Mouse (Mus musculus) embryonic facial prominence, embryonic 13.5 days (tissue): Measurements from ENCODE around the gene Polm. TPM values are rescaled to one million over a fixed set of nuclear protein-coding genes. Genes with fewer than 3 reads are reported as not detected.
A peak's percentile ranks its signal among the peaks of the same experiment; 100 is the strongest.
"Not testable (repeated sequence)": the region's sequence is repeated elsewhere in the genome, so short reads cannot be mapped to it uniquely, and the experiment has no call there.

Experiments
- ATAC-seq: fragments of 200-750 bp; cut with Nextera tagmentation; 2 replicates; pipeline ENCODE4 v1.8.0; 2017; ENCODE audit warnings: low read depth; ENCODE audit not compliant: insufficient number of reproducible peaks, insufficient read depth, low FRiP score, low TSS enrichment
- H3K27ac ChIP-seq: fragments of 300-500 bp; sonication (generic); 2 replicates; pipeline ENCODE4 v1.5.1; 2015; ENCODE audit warnings: moderate library complexity, mild to moderate bottlenecking, inconsistent platforms
- H3K27me3 ChIP-seq: fragments of 300-500 bp; sonication (generic); 2 replicates; pipeline ENCODE4 v1.6.1; 2015; ENCODE audit warnings: mild to moderate bottlenecking, inconsistent platforms
- H3K36me3 ChIP-seq: fragments of 300-500 bp; sonication (generic); 2 replicates; pipeline ENCODE4 v1.6.1; 2015; ENCODE audit warnings: mild to moderate bottlenecking, inconsistent platforms
- H3K4me1 ChIP-seq: fragments of 300-500 bp; sonication (generic); 2 replicates; pipeline ENCODE4 v1.6.1; 2015; ENCODE audit warnings: inconsistent platforms
- H3K4me2 ChIP-seq: fragments of 300-500 bp; sonication (generic); 2 replicates; pipeline ENCODE4 v1.6.1; 2015; ENCODE audit warnings: moderate library complexity, mild to moderate bottlenecking, inconsistent platforms
- H3K4me3 ChIP-seq: fragments of 300-500 bp; sonication (generic); 2 replicates; pipeline ENCODE4 v1.5.1; 2015; ENCODE audit warnings: mild to moderate bottlenecking, inconsistent platforms
- H3K9ac ChIP-seq: fragments of 300-500 bp; sonication (generic); 2 replicates; pipeline ENCODE4 v1.6.1; 2015; ENCODE audit warnings: mild to moderate bottlenecking, inconsistent platforms
- H3K9me3 ChIP-seq: fragments of 300-500 bp; sonication (generic); 2 replicates; pipeline ENCODE4 v1.6.1; 2016; ENCODE audit warnings: inconsistent platforms
- WGBS: fragments of 180-500 bp; shearing (Covaris S2); methylation state at CpG from one replicate; pipeline ENCODE4 v1.1.7; 2015; ENCODE audit warnings: mixed read lengths; 5-methylcytosine and 5-hydroxymethylcytosine counted together
- polyA plus RNA-seq: library from polyadenylated mRNA; unstranded; fragments of >200 nt; fragmentation: Nextera tagmentation; extraction: Ambion mirVana; gene quantifications from 2 replicates; pipeline ENCODE4 v1.2.1, GENCODE M21; 2015

Polm gene
- polyA plus RNA-seq, 1 experiment from 2014 or later = 11.4 TPM

DNA sequence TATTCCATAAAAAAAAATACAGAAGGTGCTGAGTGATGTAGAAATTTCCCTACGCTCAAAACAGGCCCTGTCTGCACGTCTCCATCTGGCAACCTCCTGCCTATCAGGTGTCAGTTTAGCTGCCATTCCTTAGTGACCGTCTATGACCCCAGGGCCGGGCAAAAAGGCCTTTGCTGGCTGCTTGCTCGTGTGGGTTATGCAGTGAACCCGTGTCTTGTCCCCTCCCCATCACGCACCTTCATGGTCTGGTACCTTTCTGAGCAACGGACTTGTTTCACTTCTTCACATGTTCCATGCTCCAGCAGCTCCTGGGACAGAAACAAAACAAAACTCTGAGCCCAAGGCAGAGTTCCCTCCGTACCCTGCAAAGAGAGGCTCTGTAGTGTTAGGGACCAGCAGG lies 3.3 kb downstream of the Polm start:
- no peak overlapping the region for H3K4me2 ChIP-seq
- H3K9ac ChIP-seq = no peak overlapping the region; the same call in 1 of the 2 replicates
- H3K36me3 ChIP-seq = peaks cover 53% of the 10 kb centered on the region
- no peak overlapping the region for H3K4me3 ChIP-seq
- 79% methylated on average over 9 of the region's 9 CpGs for WGBS
- no peaks in the 10 kb centered on the region for H3K27me3 ChIP-seq
- ATAC-seq = no peak
- H3K9me3 ChIP-seq = no peaks in the 10 kb centered on the region
- H3K27ac ChIP-seq = no peak overlapping the region
- H3K4me1 ChIP-seq = peaks cover 16% of the 10 kb centered on the region

DNA sequence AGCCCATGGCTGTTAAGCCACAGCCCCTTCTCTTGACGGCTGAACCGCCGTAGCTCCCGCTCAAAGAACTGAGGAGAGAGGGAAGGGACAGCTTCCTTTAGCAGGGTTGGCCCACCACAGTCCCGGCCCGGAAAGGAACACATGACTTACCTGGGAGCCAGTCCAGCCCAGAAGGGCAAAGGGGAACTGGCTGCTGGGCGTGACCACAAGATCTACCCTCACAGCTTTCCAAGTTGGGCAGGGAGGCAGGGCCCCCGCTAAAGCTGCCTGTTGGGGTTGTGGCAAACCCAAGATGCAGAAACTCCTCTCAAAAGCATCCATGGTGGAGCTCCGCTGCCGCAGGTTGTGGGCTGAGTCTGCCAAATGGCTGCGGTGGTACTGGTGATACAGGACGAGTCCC lies 8.5 kb downstream of the Polm start:
- H3K4me1 ChIP-seq = no peaks in the 10 kb centered on the region
- no peak overlapping the region for H3K4me3 ChIP-seq
- H3K36me3 ChIP-seq = peaks cover 70% of the 10 kb centered on the region
- no peak for ATAC-seq
- no peaks in the 10 kb centered on the region for H3K27me3 ChIP-seq
- no peak overlapping the region for H3K4me2 ChIP-seq
- no peak overlapping the region for H3K27ac ChIP-seq
- WGBS = 88% methylated on average over 12 of the region's 12 CpGs
- no peak overlapping the region for H3K9ac ChIP-seq
- no peaks in the 10 kb centered on the region for H3K9me3 ChIP-seq

- 87% methylated on average over 11 of the region's 11 CpGs for WGBS
- H3K27ac ChIP-seq = no peak overlapping the region
- peaks cover 63% of the 10 kb centered on the region for H3K36me3 ChIP-seq
These were observed 9.2 kb downstream of the Polm start for GRCm38 (mm10) chr11:5828509-5829191.

DNA sequence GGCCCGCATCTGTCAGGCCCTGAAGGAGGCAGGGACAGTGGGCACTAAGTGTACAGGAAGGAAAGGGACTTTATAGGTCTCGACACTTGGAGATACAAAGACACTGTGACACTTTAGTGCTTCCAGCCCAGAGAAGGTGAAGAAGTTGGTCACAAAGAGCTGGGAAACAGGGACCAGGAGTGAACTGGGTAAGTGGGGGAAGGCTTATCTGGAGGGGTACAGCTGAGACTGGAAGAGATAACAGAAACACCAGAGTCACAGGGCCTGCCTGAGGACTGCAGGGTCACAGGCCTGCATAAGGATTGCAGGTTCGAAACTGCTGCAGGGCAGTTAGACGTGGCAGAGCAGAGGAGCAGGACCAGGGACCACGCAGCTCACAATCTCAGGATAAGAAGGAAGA lies 9.9 kb downstream of the Polm start:
- 91% methylated on average over 5 of the region's 5 CpGs for WGBS
- Histone ChIP-seq H3K4me1 (no peaks in the 10 kb centered on the region), H3K9ac (no peak overlapping the region), H3K27me3 (no peaks in the 10 kb centered on the region), H3K4me3 (no peak overlapping the region), H3K4me2 (no peak overlapping the region), H3K27ac (no peak overlapping the region), H3K36me3 (peaks cover 56% of the 10 kb centered on the region), H3K9me3 (no peaks in the 10 kb centered on the region)
- ATAC-seq = no peak

More at GRCm38 (mm10) chr11:5828509-5829191, 9.2 kb downstream of the Polm start:
- ATAC-seq = no peak
- H3K4me3 ChIP-seq = no peak overlapping the region
- no peaks in the 10 kb centered on the region for H3K9me3 ChIP-seq
- H3K4me2 ChIP-seq = no peak overlapping the region
- H3K27me3 ChIP-seq = no peaks in the 10 kb centered on the region
- H3K4me1 ChIP-seq = no peaks in the 10 kb centered on the region
- H3K9ac ChIP-seq = no peak overlapping the region

DNA sequence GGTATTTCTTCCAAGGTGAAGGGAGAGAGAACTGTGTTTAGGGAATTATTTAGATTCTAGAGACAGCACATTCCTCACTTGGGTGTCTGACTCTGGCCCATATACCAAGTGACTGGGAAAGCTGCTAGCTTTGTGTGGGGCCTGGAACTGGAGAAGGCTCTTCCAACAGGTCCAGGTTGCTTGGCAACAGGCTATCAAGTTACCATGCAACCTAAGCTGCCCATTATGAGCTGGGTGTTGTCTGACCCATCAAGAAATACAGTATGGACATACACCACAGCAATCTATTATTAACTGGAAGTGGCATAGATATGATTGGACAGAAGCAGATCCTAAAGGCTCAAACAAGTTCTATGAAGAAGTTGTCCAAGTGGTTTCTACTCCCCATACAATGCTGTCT lies 12.4 kb downstream of the Polm start:
- Histone ChIP-seq H3K27ac (no peak overlapping the region), H3K9me3 (no peaks in the 10 kb centered on the region), H3K4me2 (no peak overlapping the region), H3K4me3 (no peak overlapping the region), H3K27me3 (no peaks in the 10 kb centered on the region), H3K36me3 (peaks cover 32% of the 10 kb centered on the region), H3K4me1 (no peaks in the 10 kb centered on the region), H3K9ac (no peak overlapping the region)
- ATAC-seq = no peak

DNA sequence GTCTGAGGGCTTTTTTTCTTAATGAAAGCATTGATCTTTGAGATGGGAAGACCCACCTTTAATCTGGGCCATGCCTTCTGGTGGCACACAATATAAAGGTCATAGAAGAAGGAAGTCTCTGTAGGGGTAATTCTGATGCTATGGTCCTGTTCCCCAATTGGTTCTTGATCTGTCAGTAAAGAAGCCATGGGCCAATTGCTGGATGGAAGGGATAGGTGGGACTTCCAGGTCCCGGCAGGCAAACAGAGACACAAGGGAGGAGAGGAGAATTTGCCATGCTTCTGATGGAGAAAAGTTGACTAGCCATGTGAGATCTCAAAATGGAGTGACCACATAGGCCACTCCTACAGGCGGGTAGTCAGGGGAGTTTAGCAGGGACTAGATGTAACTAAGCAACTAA lies 18.6 kb downstream of the Polm start:
- Histone ChIP-seq H3K9me3 (no peaks in the 10 kb centered on the region), H3K4me1 (no peaks in the 10 kb centered on the region), H3K4me3 (no peak overlapping the region), H3K36me3 (no peaks in the 10 kb centered on the region), H3K4me2 (no peak overlapping the region), H3K9ac (no peak overlapping the region), H3K27me3 (no peaks in the 10 kb centered on the region), H3K27ac (no peak overlapping the region)
- 53% methylated on average over 2 of the region's 2 CpGs for WGBS
- ATAC-seq = no peak

- H3K4me3 ChIP-seq = no peak overlapping the region
- no peak overlapping the region for H3K9ac ChIP-seq
- H3K27ac ChIP-seq = no peak overlapping the region
- H3K4me1 ChIP-seq = no peaks in the 10 kb centered on the region
- H3K9me3 ChIP-seq = no peaks in the 10 kb centered on the region
- H3K36me3 ChIP-seq = no peaks in the 10 kb centered on the region
- H3K4me2 ChIP-seq = no peak overlapping the region
- 76% methylated on average over 10 of the region's 10 CpGs for WGBS
- no peaks in the 10 kb centered on the region for H3K27me3 ChIP-seq
- ATAC-seq = no peak
These were observed 24.4 kb downstream of the Polm start for GRCm38 (mm10) chr11:5813381-5813780.

GRCm38 (mm10) chr11:5809487-5809886 lies 28.3 kb downstream of the Polm start:
- not testable (repeated sequence) for H3K9ac ChIP-seq, H3K4me3 ChIP-seq, H3K9me3 ChIP-seq, H3K36me3 ChIP-seq, ATAC-seq, H3K27me3 ChIP-seq, H3K4me1 ChIP-seq, H3K27ac ChIP-seq, H3K4me2 ChIP-seq
- 92% methylated on average over 4 of the region's 4 CpGs for WGBS

DNA sequence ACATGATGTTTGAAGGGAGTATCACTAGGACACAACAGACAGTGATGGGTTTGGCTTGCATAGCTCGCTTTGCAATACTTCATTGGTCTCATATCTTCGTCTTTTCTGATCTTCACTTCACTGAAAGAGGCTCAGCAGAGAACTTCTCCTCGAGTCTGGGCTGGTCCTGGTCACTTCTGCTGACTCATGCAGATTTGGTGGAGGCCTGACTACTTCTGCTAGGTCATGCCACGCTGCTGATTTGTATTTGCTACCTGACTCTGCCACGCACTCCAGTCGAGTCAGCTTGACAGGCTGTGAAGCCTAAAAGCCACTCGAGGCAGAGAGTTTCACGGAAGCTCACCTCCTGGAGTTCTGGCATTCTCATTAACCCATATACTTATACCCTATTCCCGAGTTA lies 29.9 kb downstream of the Polm start:
- H3K4me3 ChIP-seq = no peak overlapping the region
- 85% methylated on average over 9 of the region's 9 CpGs for WGBS
- H3K27ac ChIP-seq = no peak overlapping the region
- H3K27me3 ChIP-seq = no peaks in the 10 kb centered on the region
- H3K36me3 ChIP-seq = no peaks in the 10 kb centered on the region
- no peaks in the 10 kb centered on the region for H3K9me3 ChIP-seq
- no peak for ATAC-seq
- no peak overlapping the region for H3K4me2 ChIP-seq
- H3K4me1 ChIP-seq = peaks cover 9% of the 10 kb centered on the region
- no peak overlapping the region for H3K9ac ChIP-seq

DNA sequence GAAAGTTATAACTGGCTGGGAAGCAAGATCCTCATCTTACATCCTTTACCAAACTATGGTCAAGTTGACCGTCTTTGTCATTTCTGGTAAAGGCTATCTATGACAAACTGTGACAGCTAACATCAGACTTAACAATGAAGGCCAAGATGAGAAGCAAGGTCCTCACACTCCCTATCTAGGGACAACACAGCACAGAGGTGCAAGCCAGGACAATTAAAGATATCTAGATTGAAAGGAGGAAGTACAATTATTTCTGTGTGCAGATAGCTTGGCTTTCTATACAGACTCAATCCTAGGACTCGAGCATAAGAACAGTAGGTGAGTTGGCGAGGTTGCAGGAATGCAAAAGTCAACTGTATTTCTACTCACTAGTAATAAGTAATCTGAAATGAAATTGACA lies 32.1 kb downstream of the Polm start:
- WGBS = 83% methylated on average over 3 of the region's 3 CpGs
- ATAC-seq = no peak
- Histone ChIP-seq H3K4me3 (no peak overlapping the region), H3K4me1 (peaks cover 24% of the 10 kb centered on the region), H3K9me3 (no peaks in the 10 kb centered on the region), H3K9ac (no peak overlapping the region), H3K27me3 (no peaks in the 10 kb centered on the region), H3K4me2 (no peak overlapping the region), H3K36me3 (peaks cover 7% of the 10 kb centered on the region), H3K27ac (no peak overlapping the region)

- Histone ChIP-seq H3K36me3 (peaks cover 22% of the 10 kb centered on the region), H3K9ac (no peak overlapping the region), H3K4me3 (no peak overlapping the region), H3K4me2 (no peak overlapping the region), H3K9me3 (no peaks in the 10 kb centered on the region), H3K27me3 (no peaks in the 10 kb centered on the region), H3K4me1 (peaks cover 24% of the 10 kb centered on the region), H3K27ac (no peak overlapping the region)
- WGBS = 72% methylated on average over 5 of the region's 5 CpGs
- no peak for ATAC-seq
These were observed 33.6 kb downstream of the Polm start for GRCm38 (mm10) chr11:5804174-5804573.

DNA sequence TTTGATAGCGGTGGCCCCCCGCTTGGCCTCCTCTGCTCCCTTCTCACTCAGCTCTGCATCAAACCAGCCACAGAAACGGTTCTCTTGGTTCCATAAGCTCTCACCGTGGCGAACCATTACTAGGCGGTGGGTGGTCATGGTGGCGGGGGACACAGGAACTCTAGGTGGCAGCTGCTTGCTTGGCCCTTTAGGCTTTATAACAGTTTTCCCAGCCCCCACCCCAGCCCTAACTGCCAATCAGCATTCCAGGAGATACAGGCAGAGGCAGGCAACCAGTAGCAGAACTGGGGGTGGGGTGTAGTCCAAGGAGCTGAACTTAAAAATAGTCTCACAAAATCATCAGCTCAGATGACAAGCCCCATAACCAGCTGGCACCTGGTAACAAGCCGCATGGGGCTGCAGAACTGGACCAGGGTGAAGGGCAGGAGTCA lies 34.2 kb downstream of the Polm start, which contains the start of gene Pgam2:
TSS of gene Pgam2 (minus strand) at position 183 of the 431 bp plus-strand sequence.
- no peak within 1 kb of the TSS for H3K4me3 ChIP-seq
- H3K9me3 ChIP-seq = no peaks in the 10 kb centered on the region
- H3K36me3 ChIP-seq = peaks cover 28% of the 10 kb centered on the region
- WGBS = 38% methylated on average over 8 of the region's 8 CpGs
- H3K9ac ChIP-seq = no peak within 1 kb of the TSS
- H3K4me2 ChIP-seq = peak within 1 kb of the TSS; percentile 1; the same call in 1 of the 2 replicates
- H3K27ac ChIP-seq = 0 out of 2 replicates have a peak within 1 kb of the TSS, but pooled peaks have one; percentile 23
- ATAC-seq = 0 out of 2 replicates have a peak, but pooled peaks have one; percentile 18
- peaks cover 24% of the 10 kb centered on the region for H3K4me1 ChIP-seq
- no peaks in the 10 kb centered on the region for H3K27me3 ChIP-seq
